Mouse (Mus musculus): ENCODE measurements around the gene Creb5.

DNA sequence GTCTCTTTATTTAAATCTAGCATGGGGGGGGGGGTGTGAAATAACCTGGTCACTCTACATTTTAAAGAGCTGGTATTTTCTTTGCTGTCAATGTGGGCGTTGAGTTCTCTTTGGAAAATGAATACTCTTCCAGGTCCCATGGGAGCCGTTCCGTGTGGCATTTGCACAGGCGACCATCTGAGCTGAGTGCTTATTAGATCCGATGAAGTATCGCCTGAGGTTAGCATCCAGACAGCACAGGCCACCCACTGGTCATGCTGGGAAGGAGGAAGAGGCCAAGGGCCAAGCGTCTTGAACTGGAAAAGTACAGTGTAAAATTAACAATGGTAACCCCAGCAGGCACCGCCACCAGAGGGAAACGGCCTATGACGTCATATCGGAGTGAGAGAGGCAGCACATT, 24.7 kb upstream of the Creb5 start:
- no peak for TF ChIP-seq CTCF (IDR thresholded peaks at IDR 0.05; ENCODE audit: low read depth)
- TF ChIP-seq EP300 (IDR thresholded peaks at IDR 0.05; ENCODE audit: low read depth): no peak
